In genomic region chr15:96695455-96696421, GRCm38 (mm10) we compare ENCODE assay signal across 8 mouse cellular contexts. TPM values are rescaled to one million over a fixed set of nuclear protein-coding genes. Genes with fewer than 3 reads are reported as not detected.
DNase-seq lines count a peak whose midpoint lies in the region; ATAC-seq lines count a peak whose summit lies in the region.

No protein-coding gene starts in this region.

- H3K4me3 ChIP-seq in hindbrain, embryonic 10.5 days = peak overlapping the region; percentile 94
- 0 out of 2 replicates have a peak overlapping the region, but pooled peaks have one; percentile 91 for H3K4me3 ChIP-seq in liver, embryonic 12.5 days
- 0 out of 2 replicates have a peak overlapping the region, but pooled peaks have one; percentile 87 for H3K4me3 ChIP-seq in neural tube, embryonic 12.5 days

- no peaks in the 10 kb centered on the region for H3K27me3 ChIP-seq in hindbrain, embryonic 10.5 days (ENCODE audit: insufficient read depth, poor library complexity, severe bottlenecking)
- H3K27me3 ChIP-seq in liver, embryonic 12.5 days (replicated peaks) = peaks cover 3% of the 10 kb centered on the region; the same call in 1 of the 2 replicates
- H3K27me3 ChIP-seq in neural tube, embryonic 12.5 days (replicated peaks) = no peaks in the 10 kb centered on the region

- H3K36me3 ChIP-seq in hindbrain, embryonic 10.5 days = peaks cover 79% of the 10 kb centered on the region
- H3K36me3 ChIP-seq in liver, embryonic 12.5 days = peaks cover 78% of the 10 kb centered on the region
- H3K36me3 ChIP-seq in neural tube, embryonic 12.5 days = peaks cover 64% of the 10 kb centered on the region

- WGBS in hindbrain, embryonic 10.5 days = 87% methylated on average over 26 of the region's 26 CpGs
- 77% methylated on average over 26 of the region's 26 CpGs for WGBS in liver, embryonic 12.5 days (ENCODE audit: insufficient replicate concordance)
- WGBS in neural tube, embryonic 12.5 days = 78% methylated on average over 26 of the region's 26 CpGs

- no peaks in the 10 kb centered on the region for H3K9me3 ChIP-seq in hindbrain, embryonic 10.5 days
- no peaks in the 10 kb centered on the region for H3K9me3 ChIP-seq in liver, embryonic 12.5 days (replicated peaks)
- no peaks in the 10 kb centered on the region for H3K9me3 ChIP-seq in neural tube, embryonic 12.5 days

- H3K9ac ChIP-seq in liver, embryonic 12.5 days = 0 out of 2 replicates have a peak overlapping the region, but pooled peaks have one; percentile 27
- H3K9ac ChIP-seq in neural tube, embryonic 12.5 days = no peak overlapping the region

- H3K4me2 ChIP-seq in liver, embryonic 12.5 days = peak overlapping the region; percentile 93
- H3K4me2 ChIP-seq in neural tube, embryonic 12.5 days (replicated peaks) = peak overlapping the region; percentile 78

- intact Hi-C loops in left cerebral cortex, postnatal 4 days (cut with DNase I) = loop anchor here (10.0 kb wide), 1 partner anchor 439 kb away; no protein-coding TSS in a partner anchor

- H3K27ac ChIP-seq in hindbrain, embryonic 10.5 days = no peak overlapping the region
- no peak overlapping the region for H3K27ac ChIP-seq in liver, embryonic 12.5 days
- no peak overlapping the region for H3K27ac ChIP-seq in neural tube, embryonic 12.5 days

- no peak for ATAC-seq in liver, embryonic 12.5 days
- no peak for ATAC-seq in neural tube, embryonic 12.5 days (ENCODE audit: low FRiP score, low read depth)

- H3K4me1 ChIP-seq in hindbrain, embryonic 10.5 days (replicated peaks) = peaks cover 40% of the 10 kb centered on the region
- peaks cover 42% of the 10 kb centered on the region for H3K4me1 ChIP-seq in liver, embryonic 12.5 days
- peaks cover 35% of the 10 kb centered on the region for H3K4me1 ChIP-seq in neural tube, embryonic 12.5 days

- DNase-seq in left cerebral cortex, postnatal 4 days = peak; percentile 53
- no peak for DNase-seq in left cerebral cortex, adult 18-20 months (ENCODE audit: low spot score in 2 of 2)
- DNase-seq in cerebellum, postnatal 14 days = peak; percentile 52 to 65
- DNase-seq in hindbrain, embryonic 10.5 days (ENCODE audit: low spot score) = no peak
- DNase-seq in spleen, postnatal 36 days (ENCODE audit: low spot score in 2 of 2) = no peak
- DNase-seq in layer of hippocampus, adult 8-10 months (ENCODE audit: low spot score in 2 of 2) = no peak

RNA-seq across cellular contexts. Expression of gene Slc38a2, which starts 3.8 kb away (rescaled TPM):
- total RNA-seq in left cerebral cortex, postnatal 4 days (2021) = 100 to 1,000 TPM; 114 to 124 TPM
- total RNA-seq in left cerebral cortex, adult 18-20 months (2021) = 100 to 1,000 TPM in 1 of 2 experiments, 10 to 100 TPM in 1; 93.9 to 101 TPM
- polyA plus RNA-seq in hindbrain, embryonic 10.5 days (2016; fragmentation: Nextera tagmentation; extraction: Ambion mirVana) = 135 and 156 TPM in 2 replicates
- 57.6 and 62.7 TPM in 2 replicates for polyA plus RNA-seq in liver, embryonic 12.5 days (2016; fragmentation: Nextera tagmentation; extraction: Ambion mirVana)
- 163 and 176 TPM in 2 replicates for polyA plus RNA-seq in neural tube, embryonic 12.5 days (2016; fragmentation: Nextera tagmentation; extraction: Ambion mirVana)
- total RNA-seq in layer of hippocampus, adult 8-10 months (2022) = 100 to 1,000 TPM in 1 of 4 experiments, 10 to 100 TPM in 3; 71.8 to 103 (median 85.4) TPM

RNA-seq across cellular contexts. Expression of gene Slc38a1, which starts 53.0 kb away (rescaled TPM):
- total RNA-seq in left cerebral cortex, postnatal 4 days (2021) = 100 to 1,000 TPM; 116 to 118 TPM
- total RNA-seq in left cerebral cortex, adult 18-20 months (2021) = 100 to 1,000 TPM; 112 to 114 TPM
- polyA plus RNA-seq in hindbrain, embryonic 10.5 days (2016; fragmentation: Nextera tagmentation; extraction: Ambion mirVana) = 109 and 113 TPM in 2 replicates
- 41.1 and 43.1 TPM in 2 replicates for polyA plus RNA-seq in liver, embryonic 12.5 days (2016; fragmentation: Nextera tagmentation; extraction: Ambion mirVana)
- polyA plus RNA-seq in neural tube, embryonic 12.5 days (2016; fragmentation: Nextera tagmentation; extraction: Ambion mirVana) = 151 and 161 TPM in 2 replicates
- total RNA-seq in layer of hippocampus, adult 8-10 months (2022) = 10 to 100 TPM; 84.8 to 97.3 (median 90.0) TPM

Comparison
In these comparisons a context has a peak if more than half of its experiments do, and no peak if none do; other contexts are left out.
1. DNase-seq: peak in left cerebral cortex, postnatal 4 days (single experiment) and cerebellum, postnatal 14 days (2 of 2); none in left cerebral cortex, adult 18-20 months (0 of 2), hindbrain, embryonic 10.5 days (single experiment), spleen, postnatal 36 days (0 of 2) and layer of hippocampus, adult 8-10 months (0 of 2).
2. Peak in every context shown above with its lines, with median percentiles within 50 percentile points of each other: H3K4me3 ChIP-seq.